Mouse (Mus musculus) layer of hippocampus, adult 2 months (tissue): ENCODE data around the gene Olfr676. TPM values are rescaled to one million over a fixed set of nuclear protein-coding genes. Genes with fewer than 3 reads are reported as not detected.
"Not testable (repeated sequence)": the region's sequence is repeated elsewhere in the genome, so short reads cannot be mapped to it uniquely, and the experiment has no call there.

Experiments
- DNase-seq, 2 experiments: peaks; one replicate each; pipeline ENCODE4 v3.0.0; 2022; ENCODE audit warnings: low spot score in 2 of 2
- H3K27ac ChIP-seq: fragments of 200-600 bp; 2 replicates; pipeline ENCODE4 v1.8.1; 2022
- H3K4me3 ChIP-seq: fragments of 200-600 bp; 2 replicates; pipeline ENCODE4 v1.8.1; 2022; ENCODE audit warnings: mild to moderate bottlenecking
- CTCF ChIP-seq: fragments of 200-600 bp; conservative IDR thresholded peaks from 2 replicates; pipeline ENCODE4 v1.8.1; 2022; ENCODE audit warnings: antibody characterized with exemption, mild to moderate bottlenecking, moderate library complexity
- long read RNA-seq, 2 experiments: library from polyadenylated mRNA; stranded (forward); transcript quantifications; one replicate each; pipeline ENCODE4 v2.0.0; 2021; ENCODE audit warnings: borderline mapping rate in 2 of 2
- total RNA-seq, 2 experiments: library from RNA; stranded (reverse); gene quantifications; 2 replicates each; pipeline ENCODE4 v1.2.3; 2021

Gene Olfr676
- not detected for total RNA-seq
- long read RNA-seq, experiment 1: 0 reads
- long read RNA-seq, experiment 2: 0 reads

DNA sequence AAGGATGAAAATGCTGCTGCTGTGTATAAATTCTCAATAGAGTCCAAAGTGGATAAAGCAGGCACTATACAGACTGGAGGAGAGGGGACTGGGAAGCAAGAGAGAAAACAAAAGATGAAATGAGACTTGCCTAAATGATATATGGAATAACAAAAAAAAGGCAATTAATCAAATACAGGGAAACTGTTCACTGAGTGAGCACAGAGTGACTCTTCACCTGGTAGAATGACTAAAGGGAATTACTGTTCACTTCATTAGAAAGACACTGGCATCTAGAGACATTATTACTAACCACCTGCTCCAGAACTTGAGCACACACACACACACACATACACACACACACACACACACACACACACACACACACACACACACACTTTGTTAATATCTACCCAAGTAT lies at the start of gene Olfr676:
Gene Olfr676, plus strand, starts transcription at position 301 of the 400 bp plus-strand sequence.
- Histone ChIP-seq H3K4me3 (no peak within 1 kb of the TSS), H3K27ac (no peak within 1 kb of the TSS)
- DNase-seq: no peak
- TF ChIP-seq CTCF: no peak

DNA sequence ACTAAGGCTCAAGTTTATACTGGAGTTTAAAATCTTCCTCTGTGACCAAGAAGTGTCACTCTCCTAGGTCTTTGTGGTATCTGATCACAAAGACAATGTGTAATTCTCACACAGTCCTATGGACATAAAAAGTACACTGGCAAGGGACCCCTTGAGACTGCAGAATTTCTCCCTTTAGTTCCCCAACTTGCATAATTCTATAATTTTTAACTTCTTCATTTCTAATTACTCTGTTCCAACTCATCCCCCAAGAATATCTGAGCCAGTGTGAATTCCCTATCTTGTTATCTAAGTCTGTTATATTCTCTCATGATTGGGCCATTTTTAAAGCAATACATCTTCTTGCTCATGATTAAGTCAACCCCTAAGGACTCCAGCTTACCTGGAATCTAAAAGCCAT lies 30.6 kb upstream of the Olfr676 start, which contains the start of gene Olfr672:
Gene Olfr672, minus strand, starts transcription at position 101 of the 400 bp plus-strand sequence.
- no peak for DNase-seq
- no peak within 1 kb of the TSS for H3K27ac ChIP-seq
- H3K4me3 ChIP-seq: no peak within 1 kb of the TSS
- no peak for TF ChIP-seq CTCF

DNA sequence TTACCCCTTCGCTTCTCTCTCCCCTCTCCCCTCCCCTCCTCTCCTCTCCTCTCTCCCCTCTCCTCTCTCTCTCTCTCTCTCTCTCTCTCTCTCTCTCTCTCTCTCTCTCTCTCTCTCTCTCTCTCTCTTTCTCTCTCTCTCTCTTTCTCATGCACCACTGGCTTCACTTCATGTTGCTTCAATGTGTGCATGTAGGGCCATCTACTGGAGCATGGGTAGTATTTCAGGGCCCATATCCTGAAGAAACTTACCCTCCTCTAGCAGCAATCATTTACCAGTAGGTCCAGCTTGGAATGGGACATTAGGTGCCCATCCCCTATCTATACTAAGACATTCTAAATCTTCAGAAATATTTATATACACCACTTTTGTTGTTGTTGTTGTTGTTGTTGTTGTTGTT lies 10.0 kb upstream of the Olfr676 start:
- no peak for DNase-seq
- no peak overlapping the region for H3K27ac ChIP-seq

DNA sequence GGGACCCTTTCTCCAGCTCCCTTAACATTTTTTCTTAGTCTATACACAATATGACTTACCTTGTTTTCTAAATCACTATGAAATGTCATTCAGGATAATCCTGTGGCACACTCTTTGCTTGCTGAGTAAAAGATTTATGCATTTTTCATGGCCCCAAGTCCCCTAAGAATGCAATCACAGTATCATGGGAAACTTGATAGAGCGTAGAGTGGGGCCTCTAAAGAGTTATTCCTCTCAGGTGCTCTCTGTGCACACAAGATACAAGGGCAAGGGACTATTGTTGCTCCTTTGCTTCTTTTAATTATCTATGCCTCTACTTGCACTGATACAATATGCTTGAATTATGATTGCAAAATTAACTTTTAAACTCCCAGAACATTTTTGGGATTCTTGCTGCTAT lies 4.1 kb upstream of the Olfr676 start, which contains the start of gene Olfr675:
Gene Olfr675, minus strand, starts transcription at position 101 of the 400 bp plus-strand sequence.
- no peak for TF ChIP-seq CTCF
- H3K27ac ChIP-seq: no peak within 1 kb of the TSS
- no peak for DNase-seq
- no peak within 1 kb of the TSS for H3K4me3 ChIP-seq

More for the DNA sequence above, 10.0 kb upstream of the Olfr676 start:
- H3K4me3 ChIP-seq: no peak overlapping the region
- TF ChIP-seq CTCF: peak; percentile 40

DNA sequence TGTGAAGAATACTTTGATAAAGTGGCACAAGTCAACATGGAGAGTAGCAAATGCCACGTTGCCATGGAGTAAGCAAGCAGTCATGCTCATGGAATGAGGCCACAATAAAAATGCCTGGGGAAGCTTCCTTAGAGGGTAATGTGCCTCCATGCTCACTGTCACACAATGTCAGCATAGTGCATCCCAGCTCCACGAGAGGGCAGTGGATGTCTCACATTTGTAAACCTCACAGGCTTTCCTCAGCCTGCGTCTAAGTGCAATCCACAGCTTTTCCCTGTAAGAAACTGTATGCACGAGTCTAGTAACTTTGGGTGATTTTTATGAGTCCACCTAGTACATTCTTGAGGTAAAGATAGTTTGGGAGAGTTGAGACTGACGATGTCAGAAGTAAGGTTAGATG lies 1.3 kb downstream of the Olfr676 start:
- H3K27ac ChIP-seq, H3K4me3 ChIP-seq, DNase-seq: not testable (repeated sequence)
- TF ChIP-seq CTCF: 0 out of 2 replicates have a peak, but pooled peaks have one; percentile 8

DNA sequence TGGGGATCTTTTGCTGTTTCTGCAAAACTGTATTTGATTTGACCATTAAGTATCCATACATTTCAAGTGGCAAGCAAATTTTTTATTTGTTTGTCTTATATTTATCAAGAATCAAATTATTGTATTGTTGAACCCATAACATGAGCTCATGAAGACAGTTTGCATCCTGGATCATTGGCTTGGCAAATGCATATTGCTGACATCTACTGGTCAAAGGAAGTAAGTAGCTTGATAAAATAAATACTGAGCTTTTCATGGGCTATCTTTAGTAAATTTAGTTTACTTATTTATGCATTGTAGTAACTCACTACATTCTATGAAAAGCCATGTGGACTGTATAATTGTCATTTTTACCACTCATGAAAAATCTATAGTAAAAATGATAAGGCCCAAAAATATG lies 26.5 kb downstream of the Olfr676 start:
- DNase-seq: no peak

DNA sequence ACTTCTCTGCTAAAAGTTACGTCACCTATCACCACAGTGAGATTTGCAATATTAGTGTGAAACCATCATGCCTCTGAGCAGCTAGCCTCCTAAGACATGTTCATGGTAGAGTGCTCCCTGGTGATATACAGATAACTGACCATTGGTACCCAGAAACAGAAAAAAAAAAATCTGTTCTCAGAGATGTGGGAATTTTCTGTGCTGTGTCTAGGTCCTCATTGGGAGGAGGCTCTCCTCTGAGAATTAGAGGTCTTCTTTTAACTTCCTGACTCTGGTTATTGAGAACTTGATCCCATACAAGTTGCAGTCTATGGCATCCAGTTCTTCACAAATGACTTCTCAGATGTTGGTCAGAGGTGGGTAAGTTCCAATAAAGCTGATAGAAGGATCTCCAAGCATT lies 31.7 kb downstream of the Olfr676 start, which contains the start of gene Olfr678:
Gene Olfr678, plus strand, starts transcription at position 301 of the 400 bp plus-strand sequence.
- no peak for TF ChIP-seq CTCF
- Histone ChIP-seq H3K4me3 (no peak within 1 kb of the TSS), H3K27ac (no peak within 1 kb of the TSS)
- DNase-seq: no peak

More for the DNA sequence above, 26.5 kb downstream of the Olfr676 start:
- no peak overlapping the region for H3K27ac ChIP-seq
- no peak overlapping the region for H3K4me3 ChIP-seq
- peak; percentile 64 for TF ChIP-seq CTCF

DNA sequence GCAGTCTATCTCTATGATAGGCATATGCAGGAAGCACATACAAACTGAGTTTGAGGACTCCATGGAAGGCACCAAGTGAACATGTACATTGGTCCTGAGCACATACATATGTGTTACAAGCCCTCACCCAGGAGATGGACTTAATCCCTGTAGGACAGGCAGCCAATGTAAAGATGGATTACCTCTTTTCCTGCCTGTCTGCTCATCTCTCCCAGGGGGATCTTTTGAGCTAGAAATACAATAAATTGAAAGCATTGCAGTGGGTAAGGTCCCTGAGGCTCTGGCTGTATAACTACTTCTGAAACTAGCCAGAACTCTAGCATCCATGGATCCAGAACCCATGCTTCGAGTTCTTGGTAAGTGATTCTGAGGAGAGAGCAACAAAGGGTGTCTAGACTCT lies 48.4 kb downstream of the Olfr676 start, which contains the start of gene Olfr679:
Gene Olfr679, plus strand, starts transcription at position 301 of the 400 bp plus-strand sequence.
- Histone ChIP-seq H3K27ac (no peak within 1 kb of the TSS), H3K4me3 (no peak within 1 kb of the TSS)
- no peak for DNase-seq
- no peak for TF ChIP-seq CTCF

Other genes starting within 250 kb of the Olfr676 start
- not detected for gene Usp17lb, start 190.1 kb upstream of the Olfr676 start, total RNA-seq
- not detected for gene Usp17la, start 175.7 kb upstream of the Olfr676 start, total RNA-seq
- gene Olfr665, start 154.7 kb upstream of the Olfr676 start, total RNA-seq: not detected
- not detected for gene Olfr666, start 136.7 kb upstream of the Olfr676 start, total RNA-seq
- gene Olfr667, start 111.2 kb upstream of the Olfr676 start, total RNA-seq: not detected
- not detected for gene Olfr668, start 104.6 kb upstream of the Olfr676 start, total RNA-seq
- gene Olfr669, start 98.5 kb upstream of the Olfr676 start, total RNA-seq: not detected
- gene Olfr670, start 70.1 kb upstream of the Olfr676 start, total RNA-seq: not detected
- not detected for gene Olfr671, start 53.6 kb upstream of the Olfr676 start, total RNA-seq
- not detected for gene Olfr672, start 30.7 kb upstream of the Olfr676 start, total RNA-seq
- gene Olfr675, start 4.2 kb upstream of the Olfr676 start, total RNA-seq: not detected
- not detected for gene Olfr677, start 18.7 kb downstream of the Olfr676 start, total RNA-seq
- gene Olfr678, start 31.8 kb downstream of the Olfr676 start, total RNA-seq: not detected
- not detected for gene Olfr679, start 48.5 kb downstream of the Olfr676 start, total RNA-seq
- gene Olfr680-ps1, start 60.1 kb downstream of the Olfr676 start, total RNA-seq: not detected
- not detected for gene Olfr681, start 84.1 kb downstream of the Olfr676 start, total RNA-seq
- under 1 TPM in 1 of 2 experiments, not detected in 1; 0.25 TPM for gene Olfr683, start 114.3 kb downstream of the Olfr676 start, total RNA-seq
- gene Olfr684, start 131.0 kb downstream of the Olfr676 start, total RNA-seq: not detected
- not detected for gene Olfr685, start 153.3 kb downstream of the Olfr676 start, total RNA-seq
- gene Olfr686, start 174.8 kb downstream of the Olfr676 start, total RNA-seq: not detected